Mouse (Mus musculus): ENCODE measurements around the gene Ifnl2. TPM values are rescaled to one million over a fixed set of nuclear protein-coding genes. Genes with fewer than 3 reads are reported as not detected.

The Ifnl2 gene
- polyA plus RNA-seq, 1 experiment from 2014 or later: not detected

DNA sequence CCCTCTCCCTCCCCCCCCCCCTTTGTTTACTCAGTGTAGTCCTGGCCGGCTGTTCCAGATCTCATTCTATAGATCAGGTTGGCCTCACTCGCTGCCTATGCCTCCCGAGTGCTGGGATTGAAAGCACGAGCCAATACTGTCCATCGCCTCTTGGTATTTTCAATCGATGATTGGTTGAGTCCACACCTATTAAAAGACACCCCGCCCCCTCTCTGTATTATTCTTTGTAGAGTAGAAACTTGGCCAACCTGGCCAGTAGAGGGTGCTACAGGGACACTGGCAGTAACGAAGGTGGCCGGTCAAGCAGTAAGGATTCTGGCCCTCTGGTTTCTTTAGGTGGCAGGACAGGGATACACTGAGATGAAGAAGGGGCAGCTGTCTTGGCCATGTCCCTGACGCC is 19.8 kb downstream of the Ifnl2 start:
- H3K4me2 ChIP-seq (ENCODE audit: low read depth, low read length): no peak overlapping the region
- ATAC-seq (replicated peaks; ENCODE audit: insufficient number of reproducible peaks, low FRiP score, low TSS enrichment, low read depth) (no peak), DNase-seq (ENCODE audit: low spot score) (peak; percentile 70)
- WGBS: 2% methylated on average over 10 of the region's 10 CpGs
- no peak overlapping the region for H3K9ac ChIP-seq (replicated peaks; ENCODE audit: low read length)
- H3K36me3 ChIP-seq (replicated peaks; ENCODE audit: control insufficient read depth, insufficient read depth, low read depth, low read length): no peaks in the 10 kb centered on the region
- H3K4me1 ChIP-seq (ENCODE audit: control insufficient read depth, insufficient read depth, low read length): peaks cover 3% of the 10 kb centered on the region
- no peaks in the 10 kb centered on the region for H3K9me3 ChIP-seq (replicated peaks; ENCODE audit: control insufficient read depth, low read length)
- H3K4me3 ChIP-seq (ENCODE audit: low read depth, low read length): no peak overlapping the region
- no peaks in the 10 kb centered on the region for H3K27me3 ChIP-seq (ENCODE audit: control insufficient read depth, insufficient read depth, low read length)
- H3K27ac ChIP-seq (replicated peaks; ENCODE audit: low read depth, low read length): no peak overlapping the region

DNA sequence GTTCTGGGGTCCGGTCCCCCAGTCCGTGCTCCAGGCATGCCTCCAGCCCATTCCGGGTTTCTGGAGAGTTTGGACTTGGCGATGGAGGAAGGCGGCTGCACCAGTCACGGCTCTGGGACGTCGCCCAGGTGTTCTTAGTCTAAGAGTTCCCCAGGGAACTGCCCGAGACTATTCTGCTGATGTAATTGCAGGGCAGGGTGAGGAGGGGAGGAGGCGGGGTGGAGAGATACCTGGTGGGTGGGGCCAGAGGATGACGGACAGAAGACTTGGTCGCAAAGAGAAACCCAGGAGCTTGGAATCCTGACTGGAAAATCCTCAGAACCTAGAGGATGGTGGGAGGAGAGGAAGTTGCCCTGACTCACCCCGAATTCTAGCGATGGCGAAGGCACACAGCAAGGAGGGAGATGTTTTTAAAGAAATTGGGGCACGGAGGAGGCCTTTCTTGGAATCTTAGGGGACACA is 22.2 kb downstream of the Ifnl2 start:
- 0 out of 2 replicates have a peak overlapping the region, but pooled peaks have one; percentile 19 for H3K9ac ChIP-seq (replicated peaks; ENCODE audit: low read length)
- H3K27me3 ChIP-seq (ENCODE audit: control insufficient read depth, insufficient read depth, low read length): no peaks in the 10 kb centered on the region
- H3K4me1 ChIP-seq (ENCODE audit: control insufficient read depth, insufficient read depth, low read length): peaks cover 3% of the 10 kb centered on the region
- no peaks in the 10 kb centered on the region for H3K9me3 ChIP-seq (replicated peaks; ENCODE audit: control insufficient read depth, low read length)
- peak; percentile 58 for DNase-seq (ENCODE audit: low spot score)
- 3% methylated on average over 16 of the region's 16 CpGs for WGBS
- peak overlapping the region; percentile 33 for H3K4me2 ChIP-seq (ENCODE audit: low read depth, low read length)
- no peaks in the 10 kb centered on the region for H3K36me3 ChIP-seq (replicated peaks; ENCODE audit: control insufficient read depth, insufficient read depth, low read depth, low read length)
- no peak overlapping the region for H3K27ac ChIP-seq (replicated peaks; ENCODE audit: low read depth, low read length)
- H3K4me3 ChIP-seq (ENCODE audit: low read depth, low read length): 0 out of 2 replicates have a peak overlapping the region, but pooled peaks have one; percentile 17
- ATAC-seq (replicated peaks; ENCODE audit: insufficient number of reproducible peaks, low FRiP score, low TSS enrichment, low read depth): no peak

DNA sequence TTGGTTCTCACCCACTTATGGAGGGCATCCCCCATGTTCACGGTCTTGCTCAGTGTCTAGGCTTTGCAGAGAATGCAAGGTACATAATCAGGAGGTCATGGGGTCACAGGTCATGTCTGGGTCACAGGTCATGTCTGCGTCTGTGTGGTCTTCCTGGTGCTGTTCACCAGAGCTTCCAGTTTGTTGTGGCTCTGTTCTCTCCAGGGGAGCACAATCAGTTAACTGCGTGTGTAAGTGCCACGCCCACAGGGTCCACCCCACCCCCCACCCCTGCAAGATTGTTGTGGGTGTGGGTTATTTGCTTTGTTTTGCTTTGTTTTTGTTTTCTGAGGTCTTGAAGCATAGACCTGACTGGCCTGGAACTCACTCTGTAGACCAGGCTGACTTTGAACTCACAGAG is 26.1 kb downstream of the Ifnl2 start:
- no peak for DNase-seq (ENCODE audit: low spot score)
- H3K27ac ChIP-seq (replicated peaks; ENCODE audit: low read depth, low read length): no peak overlapping the region
- no peaks in the 10 kb centered on the region for H3K27me3 ChIP-seq (ENCODE audit: control insufficient read depth, insufficient read depth, low read length)
- H3K9me3 ChIP-seq (replicated peaks; ENCODE audit: control insufficient read depth, low read length): no peaks in the 10 kb centered on the region
- WGBS: 32% methylated on average over 4 of the region's 4 CpGs
- no peak overlapping the region for H3K4me3 ChIP-seq (ENCODE audit: low read depth, low read length)
- no peaks in the 10 kb centered on the region for H3K36me3 ChIP-seq (replicated peaks; ENCODE audit: control insufficient read depth, insufficient read depth, low read depth, low read length)
- no peak overlapping the region for H3K9ac ChIP-seq (replicated peaks; ENCODE audit: low read length)
- no peak overlapping the region for H3K4me2 ChIP-seq (ENCODE audit: low read depth, low read length)
- peaks cover 3% of the 10 kb centered on the region for H3K4me1 ChIP-seq (ENCODE audit: control insufficient read depth, insufficient read depth, low read length)
- ATAC-seq (replicated peaks; ENCODE audit: insufficient number of reproducible peaks, low FRiP score, low TSS enrichment, low read depth): no peak

DNA sequence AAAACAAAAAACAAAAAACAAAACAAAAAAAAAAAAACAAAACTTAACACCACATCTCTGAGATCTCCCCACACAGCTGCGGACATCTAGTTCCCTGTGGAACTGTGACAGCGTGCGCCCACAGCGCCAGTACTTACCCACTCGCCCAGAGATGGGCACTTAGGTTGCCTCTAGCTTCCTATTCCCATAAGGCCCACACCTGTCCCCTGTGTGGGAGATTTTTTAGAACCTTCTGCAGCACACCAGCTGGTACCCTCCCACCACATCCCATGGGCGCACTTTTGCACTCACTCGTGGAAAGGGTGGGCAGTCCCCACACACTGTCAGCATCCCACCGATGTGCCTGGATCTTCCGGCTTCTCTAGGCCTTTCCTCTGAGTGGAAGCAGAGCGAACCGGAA is 27.4 kb downstream of the Ifnl2 start:
- H3K4me2 ChIP-seq (ENCODE audit: low read depth, low read length): no peak overlapping the region
- no peaks in the 10 kb centered on the region for H3K36me3 ChIP-seq (replicated peaks; ENCODE audit: control insufficient read depth, insufficient read depth, low read depth, low read length)
- no peak for DNase-seq (ENCODE audit: low spot score)
- WGBS: 80% methylated on average over 11 of the region's 11 CpGs
- H3K4me1 ChIP-seq (ENCODE audit: control insufficient read depth, insufficient read depth, low read length): peaks cover under 1% of the 10 kb centered on the region
- H3K9me3 ChIP-seq (replicated peaks; ENCODE audit: control insufficient read depth, low read length): no peaks in the 10 kb centered on the region
- no peak for ATAC-seq (replicated peaks; ENCODE audit: insufficient number of reproducible peaks, low FRiP score, low TSS enrichment, low read depth)
- no peaks in the 10 kb centered on the region for H3K27me3 ChIP-seq (ENCODE audit: control insufficient read depth, insufficient read depth, low read length)
- no peak overlapping the region for H3K4me3 ChIP-seq (ENCODE audit: low read depth, low read length)
- no peak overlapping the region for H3K27ac ChIP-seq (replicated peaks; ENCODE audit: low read depth, low read length)
- no peak overlapping the region for H3K9ac ChIP-seq (replicated peaks; ENCODE audit: low read length)

DNA sequence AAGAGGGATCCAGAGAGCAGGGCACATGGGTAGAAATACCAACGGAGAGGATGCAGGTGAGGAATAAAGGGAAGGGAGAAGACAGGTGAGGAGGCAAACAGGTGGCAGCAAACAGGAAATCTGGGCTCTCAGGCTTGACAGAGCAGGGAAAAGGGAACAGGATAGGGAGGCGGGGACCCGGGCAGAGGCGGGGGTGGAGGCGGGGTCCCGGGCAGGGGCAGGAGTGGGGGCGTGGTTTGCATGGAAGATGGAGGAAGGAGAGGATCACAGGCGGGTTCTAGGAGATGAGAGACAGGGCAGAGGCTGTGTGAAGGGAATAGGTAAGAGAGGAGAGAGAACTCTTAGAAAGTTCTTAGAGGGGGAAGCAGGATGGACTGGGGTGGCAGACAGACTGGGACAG is 31.4 kb downstream of the Ifnl2 start:
- no peak overlapping the region for H3K4me2 ChIP-seq (ENCODE audit: low read depth, low read length)
- H3K27me3 ChIP-seq (ENCODE audit: control insufficient read depth, insufficient read depth, low read length): no peaks in the 10 kb centered on the region
- no peaks in the 10 kb centered on the region for H3K4me1 ChIP-seq (ENCODE audit: control insufficient read depth, insufficient read depth, low read length)
- no peaks in the 10 kb centered on the region for H3K36me3 ChIP-seq (replicated peaks; ENCODE audit: control insufficient read depth, insufficient read depth, low read depth, low read length)
- no peak overlapping the region for H3K9ac ChIP-seq (replicated peaks; ENCODE audit: low read length)
- peak; percentile 47 for DNase-seq (ENCODE audit: low spot score)
- H3K4me3 ChIP-seq (ENCODE audit: low read depth, low read length): no peak overlapping the region
- ATAC-seq (replicated peaks; ENCODE audit: insufficient number of reproducible peaks, low FRiP score, low TSS enrichment, low read depth): no peak
- WGBS: 4% methylated on average over 8 of the region's 8 CpGs
- H3K9me3 ChIP-seq (replicated peaks; ENCODE audit: control insufficient read depth, low read length): no peaks in the 10 kb centered on the region
- H3K27ac ChIP-seq (replicated peaks; ENCODE audit: low read depth, low read length): no peak overlapping the region

DNA sequence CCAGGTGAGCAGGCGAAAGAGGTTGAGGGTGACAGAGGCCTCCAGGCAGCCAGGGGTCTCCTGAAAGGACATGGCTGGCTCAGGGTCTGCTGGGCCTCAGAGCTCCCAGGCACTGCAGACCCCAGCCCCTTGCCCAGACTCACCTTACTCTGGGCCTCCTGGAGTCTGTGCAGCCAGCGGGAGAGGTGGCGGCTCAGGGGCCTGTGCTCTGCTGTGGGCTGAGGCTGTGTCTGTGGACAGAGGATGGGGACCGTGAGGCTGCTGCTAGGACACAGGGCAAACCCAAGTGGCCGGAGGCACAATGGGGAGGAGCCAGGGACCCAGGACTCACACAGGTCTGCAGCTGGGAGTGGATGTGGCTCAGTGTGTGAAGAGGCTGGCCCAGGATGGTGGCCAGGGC is 32.9 kb downstream of the Ifnl2 start:
- Histone ChIP-seq H3K9ac (replicated peaks; ENCODE audit: low read length) (no peak overlapping the region), H3K4me3 (ENCODE audit: low read depth, low read length) (no peak overlapping the region), H3K36me3 (replicated peaks; ENCODE audit: control insufficient read depth, insufficient read depth, low read depth, low read length) (no peaks in the 10 kb centered on the region), H3K9me3 (replicated peaks; ENCODE audit: control insufficient read depth, low read length) (no peaks in the 10 kb centered on the region), H3K27ac (replicated peaks; ENCODE audit: low read depth, low read length) (no peak overlapping the region), H3K27me3 (ENCODE audit: control insufficient read depth, insufficient read depth, low read length) (no peaks in the 10 kb centered on the region), H3K4me1 (ENCODE audit: control insufficient read depth, insufficient read depth, low read length) (no peaks in the 10 kb centered on the region), H3K4me2 (ENCODE audit: low read depth, low read length) (no peak overlapping the region)
- ATAC-seq (replicated peaks; ENCODE audit: insufficient number of reproducible peaks, low FRiP score, low TSS enrichment, low read depth): no peak
- 74% methylated on average over 5 of the region's 5 CpGs for WGBS
- DNase-seq (ENCODE audit: low spot score): no peak

DNA sequence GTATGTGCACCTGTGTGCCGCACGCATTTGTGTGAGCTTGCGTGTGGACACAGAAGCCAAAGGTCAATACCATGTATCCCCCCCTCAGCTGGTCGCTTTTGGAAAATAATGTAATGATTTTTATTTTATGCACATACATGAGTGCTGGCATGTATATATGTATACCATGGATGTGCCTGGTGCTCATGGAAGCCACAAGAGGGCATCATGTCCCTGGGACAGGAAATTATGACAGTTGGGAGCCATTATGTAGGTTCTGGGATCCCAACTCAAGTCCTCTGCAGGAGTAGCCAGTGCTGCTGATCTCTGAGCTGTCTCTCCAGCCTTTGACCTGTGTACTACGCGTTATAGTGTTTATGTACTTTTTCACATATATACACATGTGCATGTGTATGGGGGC is 34.1 kb downstream of the Ifnl2 start:
- ATAC-seq (replicated peaks; ENCODE audit: insufficient number of reproducible peaks, low FRiP score, low TSS enrichment, low read depth) (no peak), DNase-seq (ENCODE audit: low spot score) (no peak)
- 81% methylated on average over 6 of the region's 6 CpGs for WGBS
- no peaks in the 10 kb centered on the region for H3K27me3 ChIP-seq (ENCODE audit: control insufficient read depth, insufficient read depth, low read length)
- no peaks in the 10 kb centered on the region for H3K36me3 ChIP-seq (replicated peaks; ENCODE audit: control insufficient read depth, insufficient read depth, low read depth, low read length)
- H3K9me3 ChIP-seq (replicated peaks; ENCODE audit: control insufficient read depth, low read length): no peaks in the 10 kb centered on the region
- no peaks in the 10 kb centered on the region for H3K4me1 ChIP-seq (ENCODE audit: control insufficient read depth, insufficient read depth, low read length)
- no peak overlapping the region for H3K4me2 ChIP-seq (ENCODE audit: low read depth, low read length)
- no peak overlapping the region for H3K4me3 ChIP-seq (ENCODE audit: low read depth, low read length)
- no peak overlapping the region for H3K9ac ChIP-seq (replicated peaks; ENCODE audit: low read length)
- no peak overlapping the region for H3K27ac ChIP-seq (replicated peaks; ENCODE audit: low read depth, low read length)

DNA sequence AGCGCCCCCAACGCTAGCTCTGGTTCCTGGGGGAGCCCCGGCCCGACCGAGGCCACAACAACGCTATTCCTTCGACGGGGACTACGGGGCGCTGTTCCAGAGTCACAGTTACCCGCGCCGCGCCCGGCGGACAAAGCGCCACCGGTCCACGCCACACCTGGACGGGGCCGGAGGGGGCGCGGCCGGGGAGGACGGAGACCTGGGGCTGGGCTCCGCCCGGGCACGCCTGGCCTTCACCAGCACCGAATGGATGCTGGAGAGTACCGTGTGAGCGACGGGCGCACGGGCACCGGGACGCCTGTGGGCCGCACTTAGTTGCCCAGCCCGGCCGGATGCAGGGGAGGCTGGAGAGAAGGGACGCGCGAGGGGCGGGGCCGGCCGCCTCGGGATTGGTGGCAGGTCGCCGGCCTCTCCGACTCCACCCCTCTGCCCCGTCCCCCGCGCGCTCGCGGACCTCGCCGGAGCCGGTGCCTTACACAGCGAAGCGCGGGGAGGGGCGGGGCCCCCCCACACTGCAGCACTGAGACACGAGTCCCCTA is 43.0 kb downstream of the Ifnl2 start:
- Histone ChIP-seq H3K27me3 (ENCODE audit: control insufficient read depth, insufficient read depth, low read length) (0 out of 2 replicates have a peak, but pooled peaks cover 4% of the 10 kb centered on the region), H3K9me3 (replicated peaks; ENCODE audit: control insufficient read depth, low read length) (no peaks in the 10 kb centered on the region), H3K4me1 (ENCODE audit: control insufficient read depth, insufficient read depth, low read length) (peaks cover 4% of the 10 kb centered on the region; the same call in 1 of the 2 replicates), H3K27ac (replicated peaks; ENCODE audit: low read depth, low read length) (no peak overlapping the region), H3K9ac (replicated peaks; ENCODE audit: low read length) (peak overlapping the region; percentile 78), H3K36me3 (replicated peaks; ENCODE audit: control insufficient read depth, insufficient read depth, low read depth, low read length) (peaks cover 2% of the 10 kb centered on the region; the same call in 1 of the 2 replicates), H3K4me3 (ENCODE audit: low read depth, low read length) (peak overlapping the region; percentile 48), H3K4me2 (ENCODE audit: low read depth, low read length) (peak overlapping the region; percentile 89)
- ATAC-seq (replicated peaks; ENCODE audit: insufficient number of reproducible peaks, low FRiP score, low TSS enrichment, low read depth): peak; percentile 55
- peak; percentile 73 for DNase-seq (ENCODE audit: low spot score)
- under 1% methylated on average over 44 of the region's 63 CpGs for WGBS

Data from embryonic facial prominence, embryonic 11.5 days (tissue).